33 mouse cellular contexts compared by ENCODE assay signal in the genomic region with DNA sequence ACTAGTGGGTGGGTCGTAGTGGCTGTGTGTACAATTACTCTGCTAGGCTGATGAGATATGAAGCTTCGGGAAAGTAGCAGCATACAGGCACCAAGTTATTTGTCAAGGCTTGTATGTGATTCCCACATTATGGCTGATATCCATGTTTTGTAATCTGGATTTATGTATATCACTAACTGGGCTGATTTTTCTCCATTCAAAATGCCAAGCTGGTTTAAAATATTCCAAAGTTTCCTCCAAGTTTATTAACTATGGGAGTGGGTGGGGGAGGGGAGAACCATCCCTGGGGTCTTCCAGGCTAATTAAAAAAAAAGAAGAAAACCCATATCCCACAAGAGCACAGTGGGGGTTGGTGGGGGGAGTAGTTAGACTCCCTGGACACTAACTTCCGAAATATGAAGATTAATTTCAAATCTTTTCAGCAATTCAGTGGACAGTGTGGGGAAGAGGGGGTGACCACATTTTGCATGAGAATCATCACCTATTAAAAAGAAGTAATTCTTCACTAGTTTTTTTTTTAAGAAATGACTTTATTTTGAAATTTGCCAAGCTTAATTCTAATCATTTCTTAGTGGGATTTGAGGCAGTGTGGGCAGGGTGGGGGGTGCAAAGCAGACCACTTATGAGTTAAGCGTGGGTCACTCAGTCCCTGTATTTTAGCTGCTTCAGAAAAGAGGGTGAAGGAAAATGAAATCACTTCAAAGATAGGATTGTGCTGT. TPM values are rescaled to one million over a fixed set of nuclear protein-coding genes. Genes with fewer than 3 reads are reported as not detected.
DNase-seq lines count a peak whose midpoint lies in the region; ATAC-seq and TF ChIP-seq lines count a peak whose summit lies in the region.
"Had no signal": no experiment of that assay in that cellular context is flagged by ENCODE, and none has a peak within 500 bp of the region (broad histone marks: within the 10 kb centered on the region; RNA-seq: fewer than 3 reads in every experiment).

No protein-coding gene starts in this region.

- no peak for DNase-seq in hindbrain, postnatal 0 days (ENCODE audit: low spot score)
- no peak for DNase-seq in midbrain, postnatal 0 days (ENCODE audit: low spot score)
- DNase-seq in layer of hippocampus, adult 8-10 months (ENCODE audit: low spot score in 2 of 2), result no peak
- DNase-seq in thymus, postnatal 0 days (ENCODE audit: low spot score), result no peak
- DNase-seq: adrenal gland, adult 2 months; adrenal gland, postnatal 36 days; B cell, adult 2 months; cerebellum, adult 2 months; heart, postnatal 10 days; kidney, adult 8-10 months; kidney, postnatal 4 days; layer of hippocampus, postnatal 36 days; left cerebral cortex, postnatal 4 days; liver, postnatal 0 days; lung, postnatal 36 days; right cerebral cortex, postnatal 25 days; thymus, postnatal 14 days had no signal

- no peak overlapping the region for H3K9ac ChIP-seq in forebrain, embryonic 12.5 days
- no peak overlapping the region for H3K9ac ChIP-seq in forebrain, embryonic 16.5 days (replicated peaks; ENCODE audit: low read depth, low read length)
- no peak overlapping the region for H3K9ac ChIP-seq in hindbrain, postnatal 0 days (replicated peaks; ENCODE audit: low read length)
- H3K9ac ChIP-seq in hindbrain, embryonic 16.5 days (ENCODE audit: low read depth, low read length), result no peak overlapping the region
- H3K9ac ChIP-seq in midbrain, embryonic 12.5 days (replicated peaks), result peak overlapping the region; percentile 99
- H3K9ac ChIP-seq in midbrain, postnatal 0 days (replicated peaks; ENCODE audit: low read length, poor library complexity, severe bottlenecking), result peak overlapping the region; percentile 0; the same call in 1 of the 2 replicates
- H3K9ac ChIP-seq: heart, embryonic 13.5 days; liver, embryonic 12.5 days; liver, postnatal 0 days; stomach, embryonic 15.5 days had no signal

- 16% methylated on average over 4 of the region's 4 CpGs for WGBS in forebrain, embryonic 12.5 days
- WGBS in forebrain, embryonic 16.5 days, result 28% methylated on average over 4 of the region's 4 CpGs
- WGBS in hindbrain, postnatal 0 days, result 37% methylated on average over 4 of the region's 4 CpGs
- 38% methylated on average over 4 of the region's 4 CpGs for WGBS in hindbrain, embryonic 16.5 days
- WGBS in midbrain, embryonic 12.5 days, result 9% methylated on average over 4 of the region's 4 CpGs
- WGBS in midbrain, postnatal 0 days, result 36% methylated on average over 4 of the region's 4 CpGs

- no peak overlapping the region for H3K27ac ChIP-seq in forebrain, embryonic 12.5 days
- no peak overlapping the region for H3K27ac ChIP-seq in forebrain, embryonic 16.5 days (ENCODE audit: low read length)
- H3K27ac ChIP-seq in hindbrain, postnatal 0 days, result no peak overlapping the region
- no peak overlapping the region for H3K27ac ChIP-seq in hindbrain, embryonic 16.5 days (ENCODE audit: low read depth, low read length)
- H3K27ac ChIP-seq in midbrain, embryonic 12.5 days (replicated peaks), result peak overlapping the region; percentile 96
- H3K27ac ChIP-seq in midbrain, postnatal 0 days (ENCODE audit: low read depth, low read length), result peak overlapping the region; percentile 82
- H3K27ac ChIP-seq: heart, embryonic 13.5 days; kidney, postnatal 0 days; liver, embryonic 12.5 days; stomach, embryonic 15.5 days had no signal

- TF ChIP-seq CTCF in hindbrain, postnatal 0 days (IDR thresholded peaks at IDR 0.05; ENCODE audit: low read depth), result no peak
- TF ChIP-seq CTCF in midbrain, postnatal 0 days (IDR thresholded peaks at IDR 0.05), result no peak

- H3K9me3 ChIP-seq in forebrain, embryonic 12.5 days, result no peaks in the 10 kb centered on the region
- H3K9me3 ChIP-seq in forebrain, embryonic 16.5 days (ENCODE audit: control insufficient read depth, low read length), result no peaks in the 10 kb centered on the region
- H3K9me3 ChIP-seq in hindbrain, postnatal 0 days (ENCODE audit: low read length), result no peaks in the 10 kb centered on the region
- no peaks in the 10 kb centered on the region for H3K9me3 ChIP-seq in hindbrain, embryonic 16.5 days (ENCODE audit: control insufficient read depth, low read length)
- no peaks in the 10 kb centered on the region for H3K9me3 ChIP-seq in midbrain, embryonic 12.5 days
- no peaks in the 10 kb centered on the region for H3K9me3 ChIP-seq in midbrain, postnatal 0 days (ENCODE audit: low read length)
- H3K9me3 ChIP-seq: heart, embryonic 13.5 days; liver, embryonic 12.5 days; stomach, embryonic 15.5 days had no signal

- H3K4me3 ChIP-seq in forebrain, embryonic 12.5 days (replicated peaks), result peak overlapping the region; percentile 21; the same call in 1 of the 2 replicates
- H3K4me3 ChIP-seq in forebrain, embryonic 16.5 days (replicated peaks; ENCODE audit: low read length), result no peak overlapping the region
- H3K4me3 ChIP-seq in hindbrain, postnatal 0 days (ENCODE audit: low read length), result peak overlapping the region; percentile 15
- no peak overlapping the region for H3K4me3 ChIP-seq in hindbrain, embryonic 16.5 days (ENCODE audit: low read length)
- peak overlapping the region; percentile 73 for H3K4me3 ChIP-seq in midbrain, embryonic 12.5 days
- peak overlapping the region; percentile 43 for H3K4me3 ChIP-seq in midbrain, postnatal 0 days (ENCODE audit: low read depth, low read length)
- H3K4me3 ChIP-seq: heart, embryonic 13.5 days; liver, embryonic 12.5 days; stomach, embryonic 15.5 days had no signal

- peaks cover 76% of the 10 kb centered on the region for H3K27me3 ChIP-seq in forebrain, embryonic 12.5 days
- peaks cover 60% of the 10 kb centered on the region for H3K27me3 ChIP-seq in forebrain, embryonic 16.5 days (replicated peaks; ENCODE audit: control insufficient read depth, insufficient read depth, low read length)
- H3K27me3 ChIP-seq in hindbrain, postnatal 0 days (ENCODE audit: insufficient read depth, low read length), result peaks cover 71% of the 10 kb centered on the region
- peaks cover 52% of the 10 kb centered on the region for H3K27me3 ChIP-seq in hindbrain, embryonic 16.5 days (replicated peaks; ENCODE audit: control insufficient read depth, insufficient read depth, low read length)
- H3K27me3 ChIP-seq in midbrain, embryonic 12.5 days, result peaks cover 21% of the 10 kb centered on the region; the same call in 1 of the 2 replicates
- peaks cover 10% of the 10 kb centered on the region; the same call in 1 of the 2 replicates for H3K27me3 ChIP-seq in midbrain, postnatal 0 days (ENCODE audit: insufficient read depth, low read length)

- H3K4me2 ChIP-seq in forebrain, embryonic 12.5 days, result peak overlapping the region; percentile 38
- no peak overlapping the region for H3K4me2 ChIP-seq in forebrain, embryonic 16.5 days (ENCODE audit: low read length)
- peak overlapping the region; percentile 16; the same call in 1 of the 2 replicates for H3K4me2 ChIP-seq in hindbrain, postnatal 0 days (ENCODE audit: low read depth, low read length)
- H3K4me2 ChIP-seq in hindbrain, embryonic 16.5 days (ENCODE audit: low read length), result no peak overlapping the region
- peak overlapping the region; percentile 94 for H3K4me2 ChIP-seq in midbrain, embryonic 12.5 days (replicated peaks)
- peak overlapping the region; percentile 73 for H3K4me2 ChIP-seq in midbrain, postnatal 0 days (ENCODE audit: low read depth, low read length, poor library complexity, severe bottlenecking)
- H3K4me2 ChIP-seq: heart, embryonic 13.5 days; liver, embryonic 12.5 days; stomach, embryonic 15.5 days had no signal

- ATAC-seq in forebrain, embryonic 12.5 days (ENCODE audit: low FRiP score), result no peak
- ATAC-seq in forebrain, embryonic 16.5 days, result no peak
- ATAC-seq in hindbrain, postnatal 0 days, result no peak
- ATAC-seq in hindbrain, embryonic 16.5 days, result no peak
- ATAC-seq in midbrain, embryonic 12.5 days (ENCODE audit: low FRiP score, low read depth), result no peak
- no peak for ATAC-seq in midbrain, postnatal 0 days (ENCODE audit: low FRiP score)
- ATAC-seq: activated CD4-positive, CD25-positive, alpha-beta regulatory T cell, adult 4 months; intestine, embryonic 16.5 days; liver, embryonic 12.5 days; liver, postnatal 0 days had no signal

- peaks cover 56% of the 10 kb centered on the region for H3K4me1 ChIP-seq in forebrain, embryonic 12.5 days
- peaks cover 19% of the 10 kb centered on the region for H3K4me1 ChIP-seq in forebrain, embryonic 16.5 days (replicated peaks; ENCODE audit: control insufficient read depth, insufficient read depth, low read length)
- no peaks in the 10 kb centered on the region for H3K4me1 ChIP-seq in hindbrain, postnatal 0 days (ENCODE audit: insufficient read depth, low read length)
- no peaks in the 10 kb centered on the region for H3K4me1 ChIP-seq in hindbrain, embryonic 16.5 days (ENCODE audit: control insufficient read depth, insufficient read depth, low read depth, low read length)
- peaks cover 48% of the 10 kb centered on the region for H3K4me1 ChIP-seq in midbrain, embryonic 12.5 days
- H3K4me1 ChIP-seq in midbrain, postnatal 0 days (ENCODE audit: insufficient read depth, low read length), result 0 out of 2 replicates have a peak, but pooled peaks cover 2% of the 10 kb centered on the region

- H3K36me3 ChIP-seq in forebrain, embryonic 12.5 days (replicated peaks), result no peaks in the 10 kb centered on the region
- no peaks in the 10 kb centered on the region for H3K36me3 ChIP-seq in forebrain, embryonic 16.5 days (ENCODE audit: control insufficient read depth, insufficient read depth)
- no peaks in the 10 kb centered on the region for H3K36me3 ChIP-seq in hindbrain, postnatal 0 days (ENCODE audit: insufficient read depth, low read length)
- H3K36me3 ChIP-seq in hindbrain, embryonic 16.5 days (ENCODE audit: control insufficient read depth, insufficient read depth, low read length), result no peaks in the 10 kb centered on the region
- no peaks in the 10 kb centered on the region for H3K36me3 ChIP-seq in midbrain, embryonic 12.5 days
- H3K36me3 ChIP-seq in midbrain, postnatal 0 days (ENCODE audit: insufficient read depth, low read length), result no peaks in the 10 kb centered on the region
- H3K36me3 ChIP-seq: heart, embryonic 13.5 days; liver, embryonic 12.5 days; stomach, embryonic 15.5 days had no signal

RNA-seq across cellular contexts. Expression of a gene that starts 2.7 kb away (rescaled TPM):
- polyA plus RNA-seq in forebrain, embryonic 12.5 days (2016; fragmentation: Nextera tagmentation; extraction: Ambion mirVana), result 56.7 and 59.3 TPM in 2 replicates
- 9.3 and 9.9 TPM in 2 replicates for polyA plus RNA-seq in forebrain, embryonic 16.5 days (2015; fragmentation: Nextera tagmentation; extraction: Ambion mirVana)
- total RNA-seq in hindbrain, postnatal 0 days (2014; rRNA removed), result 27.6 and 48.4 TPM in 2 replicates
- 31.1 and 33.2 TPM in 2 replicates for polyA plus RNA-seq in hindbrain, postnatal 0 days (2015; fragmentation: Nextera tagmentation; extraction: Ambion mirVana)
- polyA plus RNA-seq in hindbrain, embryonic 16.5 days (2015; fragmentation: Nextera tagmentation; extraction: Ambion mirVana), result 21.0 and 26.3 TPM in 2 replicates
- polyA plus RNA-seq in midbrain, embryonic 12.5 days (2016; fragmentation: Nextera tagmentation; extraction: Ambion mirVana), result 180 and 189 TPM in 2 replicates
- 90.3 and 93.2 TPM in 2 replicates for total RNA-seq in midbrain, postnatal 0 days (2014; rRNA removed)
- 61.2 and 62.0 TPM in 2 replicates for polyA plus RNA-seq in midbrain, postnatal 0 days (2015; fragmentation: Nextera tagmentation; extraction: Ambion mirVana)
- 1 to 10 TPM in 3 of 4 experiments, under 1 TPM in 1; 0.63 to 1.6 (median 1.2) TPM for total RNA-seq in layer of hippocampus, adult 8-10 months (2022)
- not detected in 2 replicates for polyA plus RNA-seq in thymus, postnatal 0 days (2015; fragmentation: Nextera tagmentation; extraction: Ambion mirVana)
- total RNA-seq: adrenal gland, adult 2 months; adrenal gland, postnatal 36 days; gastrocnemius, adult 8-10 months; gastrocnemius, postnatal 4 days; heart, postnatal 10 days; megakaryocyte, adult 5-6 weeks; neutrophil, adult 5-6 weeks had no signal
- polyA plus RNA-seq: adrenal gland, adult 2 months; heart, embryonic 13.5 days; intestine, embryonic 16.5 days; kidney, postnatal 0 days; liver, embryonic 12.5 days; liver, postnatal 0 days; lung, embryonic 16.5 days; urinary bladder, adult 2 months had no signal

Comparison
In these comparisons a context has a peak if more than half of its experiments do, and no peak if none do; other contexts are left out.
1. H3K4me2 ChIP-seq: peak in forebrain, embryonic 12.5 days (single experiment), hindbrain, postnatal 0 days (single experiment), midbrain, embryonic 12.5 days (single experiment) and midbrain, postnatal 0 days (single experiment); none in forebrain, embryonic 16.5 days (single experiment) and hindbrain, embryonic 16.5 days (single experiment).
2. H3K4me3 ChIP-seq: peak in forebrain, embryonic 12.5 days (single experiment), hindbrain, postnatal 0 days (single experiment), midbrain, embryonic 12.5 days (single experiment) and midbrain, postnatal 0 days (single experiment); none in forebrain, embryonic 16.5 days (single experiment) and hindbrain, embryonic 16.5 days (single experiment).
3. H3K27ac ChIP-seq: peak in midbrain, embryonic 12.5 days (single experiment) and midbrain, postnatal 0 days (single experiment); none in forebrain, embryonic 12.5 days (single experiment), forebrain, embryonic 16.5 days (single experiment), hindbrain, postnatal 0 days (single experiment) and hindbrain, embryonic 16.5 days (single experiment).
4. H3K9ac ChIP-seq: peak in midbrain, embryonic 12.5 days (single experiment) and midbrain, postnatal 0 days (single experiment); none in forebrain, embryonic 12.5 days (single experiment), forebrain, embryonic 16.5 days (single experiment), hindbrain, postnatal 0 days (single experiment) and hindbrain, embryonic 16.5 days (single experiment).
5. RNA of a gene that starts 2.7 kb away (polyA plus RNA-seq): 180 to 189 TPM in midbrain, embryonic 12.5 days, 61.2 to 62.0 TPM in midbrain, postnatal 0 days, 56.7 to 59.3 TPM in forebrain, embryonic 12.5 days, 31.1 to 33.2 TPM in hindbrain, postnatal 0 days, 21.0 to 26.3 TPM in hindbrain, embryonic 16.5 days and 9.3 to 9.9 TPM in forebrain, embryonic 16.5 days; not detected in thymus, postnatal 0 days; every median in the first group is over 10 times any median in the second.